Mouse (Mus musculus): Measurements from ENCODE around the gene Pitpna. TPM values are rescaled to one million over a fixed set of nuclear protein-coding genes. Genes with fewer than 3 reads are reported as not detected.

The Pitpna gene
- total RNA-seq, 1 experiment: 40.3 TPM

DNA sequence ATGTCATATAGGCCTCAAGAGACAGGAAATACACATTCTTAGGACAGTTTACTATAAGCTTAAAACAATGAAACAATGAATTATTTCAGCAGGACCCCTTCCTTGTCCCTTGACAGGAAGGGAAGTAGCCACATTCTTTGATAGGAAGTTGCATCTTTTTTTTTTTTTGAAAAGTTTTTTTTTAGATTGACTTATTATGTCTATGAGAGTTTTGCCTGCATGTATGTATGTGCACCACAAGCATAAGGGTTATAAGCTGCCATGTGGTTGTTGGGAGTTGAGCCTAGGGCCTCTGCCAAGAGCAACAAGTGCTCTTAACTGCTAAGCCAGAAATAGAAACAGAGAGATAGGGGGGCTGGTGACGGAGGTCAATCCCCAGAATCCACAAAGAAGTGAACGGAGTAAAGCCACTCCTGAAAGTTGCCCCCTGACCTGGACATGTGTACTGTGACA lies 36.2 kb downstream of the Pitpna start:
- Histone ChIP-seq H3K9me3 (ENCODE audit: control insufficient read depth, insufficient read depth, low read depth, low read length) (no peaks in the 10 kb centered on the region), H3K9ac (ENCODE audit: insufficient read depth, low read depth, low read length, poor library complexity, severe bottlenecking) (peak overlapping the region; percentile 39; the same call in 1 of the 2 replicates), H3K27ac (ENCODE audit: insufficient read depth, low read depth, low read length, poor library complexity, severe bottlenecking) (peak overlapping the region; percentile 95), H3K36me3 (ENCODE audit: control insufficient read depth, insufficient read depth, low read length, poor library complexity, severe bottlenecking) (peaks cover 5% of the 10 kb centered on the region), H3K4me3 (ENCODE audit: insufficient read depth in 1 of 2, low read depth in 1 of 2, low read length in 2 of 2, poor library complexity in 1 of 2, severe bottlenecking in 1 of 2) (no peak overlapping the region), H3K4me1 (ENCODE audit: control insufficient read depth in 2 of 2, insufficient read depth in 2 of 2, low read length in 2 of 2, poor library complexity in 1 of 2) (peaks cover 23% of the 10 kb centered on the region in 2 experiments)
- TF ChIP-seq CHD2 (IDR thresholded peaks at IDR 0.05; ENCODE audit: low read depth, low read length) (no peak), ZNF384 (IDR thresholded peaks at IDR 0.05; ENCODE audit: low read depth, low read length) (no peak), ZC3H11A (IDR thresholded peaks at IDR 0.05; ENCODE audit: borderline replicate concordance, low read depth, low read length) (no peak), HCFC1 (IDR thresholded peaks at IDR 0.05; ENCODE audit: borderline replicate concordance, insufficient read depth, low read length) (no peak), MAFK (IDR thresholded peaks at IDR 0.05; ENCODE audit: insufficient read depth, low read depth, low read length) (no peak)
- DNase-seq (ENCODE audit: low read depth, low spot score): no peak
- in situ Hi-C loops (cut with MboI; ENCODE audit: low sequenced_read_pairs in 2 of 2, unreplicated experiment in 2 of 2): no loop called here

DNA sequence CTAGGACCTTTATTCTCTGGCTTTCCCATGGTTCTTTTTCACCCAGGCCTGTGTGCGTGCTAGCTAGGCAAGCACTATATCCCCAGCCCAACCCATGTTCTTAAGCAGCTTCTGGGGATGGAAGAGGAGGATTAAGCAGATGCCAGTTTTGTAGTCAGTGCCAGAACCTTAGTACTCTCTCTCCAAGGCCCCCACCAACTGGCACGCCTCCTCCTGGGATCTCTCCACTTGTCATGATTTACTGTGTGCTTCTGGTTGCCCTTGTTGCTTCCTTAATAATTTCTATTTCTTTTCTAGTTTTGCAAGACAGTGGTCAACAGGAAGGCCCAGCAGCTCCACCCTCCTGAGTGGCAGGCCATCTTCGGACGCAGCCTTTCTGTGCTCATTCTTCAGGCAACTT lies 37.9 kb downstream of the Pitpna start:
- TF ChIP-seq HCFC1 (IDR thresholded peaks at IDR 0.05; ENCODE audit: borderline replicate concordance, insufficient read depth, low read length): no peak
- no peak for TF ChIP-seq CHD2 (IDR thresholded peaks at IDR 0.05; ENCODE audit: low read depth, low read length)
- TF ChIP-seq ZNF384 (IDR thresholded peaks at IDR 0.05; ENCODE audit: low read depth, low read length): no peak
- no peak for TF ChIP-seq ZC3H11A (IDR thresholded peaks at IDR 0.05; ENCODE audit: borderline replicate concordance, low read depth, low read length)
- no peak for TF ChIP-seq MAFK (IDR thresholded peaks at IDR 0.05; ENCODE audit: insufficient read depth, low read depth, low read length)
- DNase-seq (ENCODE audit: low read depth, low spot score): no peak
- Histone ChIP-seq H3K9ac (ENCODE audit: insufficient read depth, low read depth, low read length, poor library complexity, severe bottlenecking) (no peak overlapping the region), H3K9me3 (ENCODE audit: control insufficient read depth, insufficient read depth, low read depth, low read length) (no peaks in the 10 kb centered on the region), H3K4me1 (ENCODE audit: control insufficient read depth in 2 of 2, insufficient read depth in 2 of 2, low read length in 2 of 2, poor library complexity in 1 of 2) (peaks cover 15 to 23% of the 10 kb centered on the region in 2 experiments), H3K4me3 (ENCODE audit: insufficient read depth in 1 of 2, low read depth in 1 of 2, low read length in 2 of 2, poor library complexity in 1 of 2, severe bottlenecking in 1 of 2) (no peak overlapping the region), H3K27ac (ENCODE audit: insufficient read depth, low read depth, low read length, poor library complexity, severe bottlenecking) (no peak overlapping the region), H3K36me3 (ENCODE audit: control insufficient read depth, insufficient read depth, low read length, poor library complexity, severe bottlenecking) (peaks cover 5% of the 10 kb centered on the region)
- in situ Hi-C loops (cut with MboI; ENCODE audit: low sequenced_read_pairs in 2 of 2, unreplicated experiment in 2 of 2): no loop called here

DNA sequence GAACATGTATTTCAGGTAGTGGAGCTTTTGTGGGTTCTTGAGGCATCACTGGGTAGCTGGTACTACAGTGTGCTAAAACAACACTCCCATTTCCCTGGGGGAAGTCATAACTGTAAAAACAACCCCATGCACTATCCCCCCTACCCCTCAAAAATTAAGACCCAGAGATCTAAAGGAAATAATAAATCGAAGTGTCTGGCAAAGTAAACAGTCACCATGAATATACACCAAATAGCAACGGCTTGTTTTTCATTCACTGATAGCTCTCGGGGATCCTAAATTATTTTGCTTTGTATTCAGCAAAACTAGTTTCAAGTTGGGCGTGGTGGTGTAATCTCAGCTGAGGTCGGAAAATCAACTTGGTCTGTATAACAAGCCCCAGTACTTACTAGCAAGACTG lies 42.2 kb downstream of the Pitpna start:
- peak overlapping the region; percentile 16; the same call in 1 of the 2 replicates for H3K27ac ChIP-seq (ENCODE audit: insufficient read depth, low read depth, low read length, poor library complexity, severe bottlenecking)
- in situ Hi-C loops (cut with MboI; ENCODE audit: low sequenced_read_pairs in 2 of 2, unreplicated experiment in 2 of 2): no loop called here

DNA sequence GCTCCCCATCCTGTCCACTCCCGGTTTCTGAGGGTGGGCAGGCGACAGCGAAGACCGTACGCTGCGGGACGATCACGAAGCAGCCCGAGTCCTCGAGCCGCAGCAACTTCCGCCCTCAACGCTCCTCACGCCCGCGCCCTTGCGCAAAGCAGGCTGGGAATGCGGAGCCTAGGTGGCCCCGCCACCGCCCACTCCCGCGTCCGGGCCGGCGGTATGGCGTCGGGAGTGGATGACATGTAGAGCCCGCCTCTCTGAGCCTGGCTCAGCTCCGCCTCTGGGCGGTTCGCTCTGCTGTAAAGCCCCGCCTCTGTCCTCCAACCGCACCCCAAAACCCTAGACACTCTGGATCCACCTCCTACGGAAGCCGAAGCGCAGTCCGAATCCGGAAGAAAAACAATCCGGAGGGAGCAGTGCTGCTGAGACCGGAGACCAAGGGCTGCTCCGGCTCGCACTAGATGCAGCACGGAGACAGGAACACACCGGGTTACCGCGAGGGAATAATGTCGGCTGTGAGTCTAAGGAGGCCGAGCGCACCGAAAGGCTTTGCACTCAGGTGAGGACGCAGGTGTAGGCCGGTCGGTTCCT lies 42.8 kb downstream of the Pitpna start, which contains the start of gene Inpp5k:
Inpp5k (plus strand) TSS at position 344 of the 585 bp plus-strand sequence.
- Histone ChIP-seq H3K36me3 (ENCODE audit: control insufficient read depth, insufficient read depth, low read length, poor library complexity, severe bottlenecking) (peaks cover 13% of the 10 kb centered on the region), H3K27ac (ENCODE audit: insufficient read depth, low read depth, low read length, poor library complexity, severe bottlenecking) (peak within 1 kb of the TSS; percentile 16; the same call in 1 of the 2 replicates), H3K9ac (ENCODE audit: insufficient read depth, low read depth, low read length, poor library complexity, severe bottlenecking) (peak within 1 kb of the TSS; percentile 82), H3K4me3 (ENCODE audit: insufficient read depth in 1 of 2, low read depth in 1 of 2, low read length in 2 of 2, poor library complexity in 1 of 2, severe bottlenecking in 1 of 2) (peak within 1 kb of the TSS; percentile 76 to 89), H3K9me3 (ENCODE audit: control insufficient read depth, insufficient read depth, low read depth, low read length) (no peaks in the 10 kb centered on the region), H3K4me1 (ENCODE audit: control insufficient read depth in 2 of 2, insufficient read depth in 2 of 2, low read length in 2 of 2, poor library complexity in 1 of 2) (peaks cover 0 to 7% of the 10 kb centered on the region in 2 experiments; a peak in 3 of 4 replicates)
- DNase-seq (ENCODE audit: low read depth, low spot score): peak; percentile 96
- no peak for TF ChIP-seq ZC3H11A (IDR thresholded peaks at IDR 0.05; ENCODE audit: borderline replicate concordance, low read depth, low read length)
- TF ChIP-seq MAFK (IDR thresholded peaks at IDR 0.05; ENCODE audit: insufficient read depth, low read depth, low read length): no peak
- no peak for TF ChIP-seq CHD2 (IDR thresholded peaks at IDR 0.05; ENCODE audit: low read depth, low read length)
- TF ChIP-seq HCFC1 (IDR thresholded peaks at IDR 0.05; ENCODE audit: borderline replicate concordance, insufficient read depth, low read length): peak; percentile 64; the same call in 1 of the 2 replicates
- no peak for TF ChIP-seq ZNF384 (IDR thresholded peaks at IDR 0.05; ENCODE audit: low read depth, low read length)
- in situ Hi-C loops (cut with MboI; ENCODE audit: low sequenced_read_pairs in 2 of 2, unreplicated experiment in 2 of 2): no loop called here

More for the DNA sequence above, 42.2 kb downstream of the Pitpna start:
- Histone ChIP-seq H3K9me3 (ENCODE audit: control insufficient read depth, insufficient read depth, low read depth, low read length) (no peaks in the 10 kb centered on the region), H3K4me1 (ENCODE audit: control insufficient read depth in 2 of 2, insufficient read depth in 2 of 2, low read length in 2 of 2, poor library complexity in 1 of 2) (peaks cover 0 to 7% of the 10 kb centered on the region in 2 experiments; a peak in 3 of 4 replicates), H3K9ac (ENCODE audit: insufficient read depth, low read depth, low read length, poor library complexity, severe bottlenecking) (peak overlapping the region; percentile 82; the same call in 1 of the 2 replicates), H3K36me3 (ENCODE audit: control insufficient read depth, insufficient read depth, low read length, poor library complexity, severe bottlenecking) (peaks cover 8% of the 10 kb centered on the region), H3K4me3 (ENCODE audit: insufficient read depth in 1 of 2, low read depth in 1 of 2, low read length in 2 of 2, poor library complexity in 1 of 2, severe bottlenecking in 1 of 2) (peak overlapping the region; percentile 76)
- DNase-seq (ENCODE audit: low read depth, low spot score): no peak
- TF ChIP-seq ZC3H11A (IDR thresholded peaks at IDR 0.05; ENCODE audit: borderline replicate concordance, low read depth, low read length): no peak
- TF ChIP-seq HCFC1 (IDR thresholded peaks at IDR 0.05; ENCODE audit: borderline replicate concordance, insufficient read depth, low read length): no peak
- TF ChIP-seq ZNF384 (IDR thresholded peaks at IDR 0.05; ENCODE audit: low read depth, low read length): no peak
- TF ChIP-seq CHD2 (IDR thresholded peaks at IDR 0.05; ENCODE audit: low read depth, low read length): no peak
- TF ChIP-seq MAFK (IDR thresholded peaks at IDR 0.05; ENCODE audit: insufficient read depth, low read depth, low read length): no peak
